Mouse (Mus musculus) thymus, adult 2 months (tissue): Measurements from ENCODE around the gene 7530416G11Rik.

ENCODE experiments used
- CTCF ChIP-seq: fragments of 200-500 bp; IDR thresholded peaks from 2 replicates; pipeline ENCODE4 v1.5.1; 2012; ENCODE audit warnings: mild to moderate bottlenecking, control low read depth, low read length, moderate library complexity, borderline replicate concordance; ENCODE audit not compliant: control insufficient read depth, poor library complexity, insufficient read depth; ENCODE audit errors: extremely low read depth
- POLR2A ChIP-seq: fragments of 200-500 bp; IDR thresholded peaks from 2 replicates; pipeline ENCODE4 v1.6.1; 2012; ENCODE audit warnings: mild to moderate bottlenecking, low read length, control low read depth, moderate library complexity; ENCODE audit not compliant: control insufficient read depth, poor library complexity, insufficient read depth; ENCODE audit errors: extremely low read depth

DNA sequence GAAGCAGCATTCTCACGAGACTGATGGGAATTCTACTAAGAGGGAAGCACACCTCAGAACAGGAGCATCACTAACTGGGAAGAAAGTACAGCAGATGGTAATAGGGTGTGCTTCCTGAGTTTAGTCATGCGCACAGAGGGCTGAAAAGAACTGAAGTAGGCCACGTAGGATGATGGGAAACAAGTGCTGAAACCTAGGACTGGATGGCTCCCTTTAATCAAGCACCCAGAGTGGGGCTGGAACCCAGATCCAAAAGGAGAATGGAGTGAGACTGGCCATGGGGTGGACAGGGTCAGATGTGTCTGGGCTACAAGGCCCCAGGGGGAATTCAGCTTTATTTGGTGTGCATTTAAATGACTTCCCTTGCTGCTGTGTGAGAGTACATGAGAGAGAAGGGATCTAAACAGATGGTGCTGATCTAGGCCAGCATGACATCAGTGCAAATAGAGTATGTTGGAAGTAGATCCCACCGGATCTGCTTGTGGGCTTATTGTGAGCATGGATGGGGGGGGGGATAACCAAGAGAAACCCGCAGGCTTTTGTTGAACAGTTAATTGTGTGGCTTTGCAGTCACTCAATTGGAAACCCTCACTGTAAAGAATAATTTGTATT, 36.5 kb downstream of the 7530416G11Rik start:
- TF ChIP-seq CTCF (no peak), POLR2A (no peak)
